Mouse (Mus musculus) T-helper 1 cell (primary cell): ENCODE results near the gene Foxn4.

Source experiments
- in situ Hi-C: fragments of 300-600 bp; cut with MboI, MseI; formaldehyde crosslinking; loops from one replicate; pipeline ENCODE4 v1.15.1; 2025; ENCODE audit warnings: high pct_unique_total_duplicates

Foxn4 gene

DNA sequence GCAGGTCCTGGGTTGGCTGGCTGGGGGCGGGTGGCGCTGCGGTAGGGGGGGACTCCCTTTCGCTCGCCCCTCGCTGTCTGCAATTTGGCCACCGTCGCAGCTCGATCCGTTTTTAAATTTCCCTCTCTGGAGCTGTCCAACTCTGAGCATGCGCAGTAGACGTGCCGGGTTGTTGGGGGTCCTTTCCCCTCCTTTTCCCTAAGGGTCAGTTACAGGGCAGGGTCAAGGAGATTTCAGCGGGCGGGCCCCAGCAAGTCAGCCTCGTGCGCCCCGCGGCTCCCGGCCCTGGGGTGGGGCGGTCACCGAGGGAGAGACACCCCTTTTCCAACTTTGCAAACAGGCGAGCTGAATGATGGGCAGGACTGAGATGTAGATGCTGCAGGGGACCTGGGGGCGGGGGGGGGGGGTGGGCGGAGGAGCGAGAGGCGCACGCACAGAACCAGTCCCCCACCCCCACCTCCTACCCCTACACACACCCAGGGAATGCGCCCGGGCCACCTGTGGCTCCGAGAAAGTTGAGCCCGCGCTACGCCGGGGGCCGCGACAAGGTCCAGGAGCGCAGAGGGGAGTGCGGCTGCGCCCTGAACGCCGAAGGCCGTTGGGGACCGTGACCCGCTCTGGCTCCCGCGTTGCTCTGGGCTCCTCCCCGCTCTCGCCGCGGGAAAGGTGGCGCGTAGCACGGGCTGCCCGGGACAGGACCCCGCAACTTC is at the start of gene Foxn4:
Gene Foxn4, minus strand, starts transcription at position 115 of the 710 bp plus-strand sequence.
- in situ Hi-C loops: no loop called here

DNA sequence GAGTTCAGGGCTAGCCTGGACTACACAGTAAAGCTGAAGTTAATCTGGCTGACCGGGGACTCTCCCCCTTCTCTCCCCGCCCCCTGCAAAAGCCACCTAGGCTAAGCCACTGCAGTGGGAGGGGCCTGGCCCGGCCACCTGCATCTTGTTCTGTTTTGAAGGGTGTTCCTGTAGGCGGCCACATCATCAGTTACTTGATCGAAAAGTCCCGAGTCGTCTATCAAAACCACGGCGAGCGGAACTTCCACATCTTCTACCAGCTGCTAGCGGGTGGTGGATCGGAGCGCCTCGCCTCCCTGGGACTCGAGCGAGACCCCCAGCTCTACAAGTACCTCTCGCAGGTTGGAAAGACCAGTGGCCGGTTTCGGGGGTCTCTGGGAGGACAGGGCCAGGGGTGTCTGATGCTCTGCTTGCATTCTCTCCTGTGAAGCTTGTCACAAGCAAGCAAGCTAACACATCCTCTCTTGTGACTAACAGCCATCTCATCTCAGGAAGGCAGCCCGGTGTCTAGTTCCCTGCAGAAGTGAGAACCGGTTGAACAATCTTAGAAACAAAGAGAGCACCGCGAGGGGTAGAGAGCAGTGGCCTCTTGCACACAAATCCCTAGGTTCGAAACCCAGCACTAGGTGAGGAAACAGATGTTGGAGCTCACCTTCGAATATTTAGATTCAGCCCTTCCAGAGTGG is 49.6 kb upstream of the Foxn4 start:
- in situ Hi-C loops: loop anchor here (5.0 kb wide), 1 partner anchor 59 kb away; the partner anchor contains the start of genes Kctd10 and Ube3b

DNA sequence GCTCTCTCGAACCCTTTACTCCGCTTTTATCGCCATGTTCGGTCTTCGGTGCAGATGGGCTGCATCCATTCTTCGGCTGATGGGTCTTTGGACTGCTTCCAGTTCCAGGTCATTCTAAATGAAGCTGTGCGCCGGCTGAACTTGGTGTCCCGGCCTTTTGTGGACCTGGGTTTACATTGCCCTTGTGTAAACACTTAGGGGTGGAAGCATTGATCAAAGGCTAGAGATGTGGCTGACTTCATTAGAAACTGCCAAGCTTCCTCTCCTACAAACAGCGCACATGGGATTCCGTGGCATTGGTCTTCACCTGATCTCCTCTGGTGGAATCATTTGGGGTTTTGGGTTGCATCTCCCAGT is 36.1 kb upstream of the Foxn4 start:
- in situ Hi-C loops: loop anchor here (5.0 kb wide), 1 partner anchor 62 kb away; no protein-coding TSS in a partner anchor

DNA sequence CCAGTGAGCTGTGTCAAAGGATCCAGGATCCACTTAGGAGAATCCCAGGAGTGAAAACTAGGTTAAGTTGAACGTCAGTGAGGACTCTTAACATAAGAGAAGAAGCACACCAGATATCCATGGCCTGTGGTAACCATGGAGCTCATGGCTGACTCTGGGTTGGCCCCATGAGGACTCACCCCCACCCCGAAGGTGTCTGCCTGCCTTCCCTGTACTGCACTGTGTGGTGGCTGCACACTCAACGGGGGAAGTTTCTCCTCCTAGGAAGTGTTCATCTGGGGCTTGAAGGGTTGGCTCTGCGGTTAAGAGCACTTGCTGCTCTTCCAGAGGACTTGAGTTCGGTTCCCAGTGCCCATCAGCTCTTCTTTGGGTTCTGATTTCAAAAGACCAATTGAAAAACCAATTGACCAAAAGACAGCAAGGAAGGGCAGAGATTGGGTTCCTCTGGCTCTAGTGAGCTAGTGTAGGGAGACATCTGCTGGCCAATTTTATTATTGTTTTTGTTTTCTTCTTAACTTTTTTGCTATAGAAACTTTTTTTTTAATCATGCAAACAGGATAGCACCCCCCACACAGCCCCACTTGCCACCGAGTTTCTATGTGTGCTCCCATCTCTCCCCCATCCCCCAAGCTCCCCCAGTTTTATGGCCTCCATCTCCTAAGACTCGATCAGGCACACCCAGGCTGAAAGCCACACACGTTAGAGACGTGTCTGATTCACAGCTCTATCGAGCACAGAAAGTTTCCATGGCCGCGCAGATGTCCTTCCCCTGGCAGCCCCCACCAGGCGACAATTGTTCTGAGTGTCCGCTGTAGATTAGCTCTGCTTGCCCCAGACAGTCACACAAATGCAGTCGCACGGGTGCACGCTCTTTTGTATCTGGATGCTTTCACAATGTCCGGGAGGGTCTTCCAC is 35.4 kb upstream of the Foxn4 start:
- in situ Hi-C loops: no loop called here

DNA sequence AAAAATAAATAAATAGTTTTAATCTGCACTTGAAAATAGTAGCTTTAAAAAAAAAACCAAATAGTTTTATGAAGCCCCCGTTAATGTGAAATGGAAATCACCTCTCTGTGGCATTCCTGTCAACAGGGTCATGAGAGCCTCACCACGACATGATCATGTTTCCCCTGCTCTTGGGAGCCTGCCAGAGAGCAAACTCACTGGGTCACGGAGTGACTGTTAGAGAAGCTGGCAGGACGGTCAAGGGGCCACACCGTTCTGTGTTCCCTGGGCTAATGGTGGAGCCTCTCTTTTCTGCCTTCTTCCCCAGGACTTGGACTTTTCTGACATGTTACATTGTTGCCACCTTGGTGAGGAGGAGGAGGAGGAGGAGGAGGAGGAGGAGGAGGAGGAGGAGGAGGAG is 32.9 kb upstream of the Foxn4 start:
- in situ Hi-C loops: no loop called here

DNA sequence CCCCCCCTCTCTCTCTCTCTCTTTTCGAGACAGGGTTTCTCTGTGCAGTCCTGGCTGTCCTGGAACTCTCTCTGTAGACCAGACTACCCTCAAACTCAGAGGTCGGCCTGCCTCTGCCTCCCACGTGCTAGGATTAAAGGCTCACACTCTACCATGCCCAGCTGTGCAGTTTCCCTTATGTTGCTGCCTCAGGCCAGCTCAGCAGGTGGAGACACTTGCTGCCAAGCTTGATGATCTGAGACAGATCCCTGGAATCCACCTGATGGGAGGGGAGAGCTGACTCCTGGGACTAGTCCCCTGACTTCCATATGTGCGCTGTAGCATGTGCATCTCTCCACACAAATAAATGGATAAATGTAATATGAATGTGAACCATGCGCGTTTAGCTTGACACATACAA is 29.6 kb upstream of the Foxn4 start:
- in situ Hi-C loops: no loop called here

DNA sequence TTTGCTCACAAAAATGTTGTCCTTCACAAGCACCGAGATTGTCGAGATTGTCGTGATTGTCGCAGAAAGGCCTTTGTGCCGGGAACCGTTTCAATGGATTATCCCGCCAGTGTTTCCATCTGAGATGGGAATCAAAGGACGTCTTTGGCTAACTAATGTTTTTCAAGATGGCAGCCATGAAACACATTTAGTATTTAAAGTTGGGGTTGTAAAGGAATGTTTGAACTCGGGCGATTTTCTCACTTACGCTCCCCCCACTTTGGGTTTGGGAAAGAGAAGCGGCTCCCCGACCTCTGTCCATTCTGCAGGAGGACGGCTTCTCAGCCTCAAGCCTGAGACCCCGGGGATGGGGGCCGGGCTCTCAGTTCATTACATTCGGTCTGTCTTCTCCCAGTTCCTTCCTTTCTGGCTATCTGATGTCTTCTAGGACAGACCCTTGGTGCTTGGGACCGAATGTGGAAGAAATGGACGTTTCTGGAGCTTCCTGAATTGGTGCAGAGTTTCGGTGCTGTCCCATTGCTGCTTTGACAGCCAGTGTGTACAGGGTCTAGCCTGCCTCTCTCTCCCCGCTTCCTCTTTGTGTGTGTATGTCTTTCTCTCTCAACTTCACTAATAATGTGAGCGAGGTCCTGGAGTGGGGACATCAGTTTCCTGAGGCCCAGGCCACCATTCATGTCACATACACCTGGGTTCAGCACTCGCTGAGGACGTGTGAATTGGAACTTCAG is 26.4 kb upstream of the Foxn4 start:
- in situ Hi-C loops: no loop called here

DNA sequence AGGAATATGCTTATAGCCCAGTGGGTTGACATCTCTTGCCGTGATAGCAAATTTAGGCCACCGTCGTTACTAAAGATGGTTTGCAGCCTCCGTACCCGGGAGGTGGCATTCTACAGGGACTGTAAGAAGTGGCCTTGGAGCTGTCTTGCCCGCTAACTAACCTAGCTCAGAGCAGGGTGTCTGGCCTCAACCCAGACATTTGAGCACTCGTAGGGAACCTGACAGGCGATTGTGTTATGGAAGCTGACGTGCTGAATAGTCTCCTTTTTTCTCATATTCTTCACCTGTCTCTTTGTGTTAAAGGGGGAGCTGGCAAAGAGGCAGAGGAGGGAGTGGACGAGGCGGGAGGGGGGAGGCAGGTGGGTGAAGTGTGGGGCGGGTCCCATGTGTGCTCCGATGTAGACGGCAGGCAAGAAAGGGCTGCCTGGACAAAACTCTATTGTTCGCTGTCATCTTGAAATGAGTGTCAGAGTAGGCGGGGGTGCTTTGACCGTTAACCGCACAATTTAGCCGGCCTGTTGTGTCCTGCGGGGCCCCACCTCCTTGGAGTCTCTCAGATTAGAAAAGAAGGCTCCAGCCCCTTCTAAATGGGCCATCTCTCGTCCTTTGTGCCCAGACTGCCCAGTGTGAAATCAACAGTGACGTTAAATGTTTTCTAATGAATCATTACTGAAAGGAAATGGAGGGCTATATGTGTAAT is 25.7 kb upstream of the Foxn4 start:
- in situ Hi-C loops: no loop called here

DNA sequence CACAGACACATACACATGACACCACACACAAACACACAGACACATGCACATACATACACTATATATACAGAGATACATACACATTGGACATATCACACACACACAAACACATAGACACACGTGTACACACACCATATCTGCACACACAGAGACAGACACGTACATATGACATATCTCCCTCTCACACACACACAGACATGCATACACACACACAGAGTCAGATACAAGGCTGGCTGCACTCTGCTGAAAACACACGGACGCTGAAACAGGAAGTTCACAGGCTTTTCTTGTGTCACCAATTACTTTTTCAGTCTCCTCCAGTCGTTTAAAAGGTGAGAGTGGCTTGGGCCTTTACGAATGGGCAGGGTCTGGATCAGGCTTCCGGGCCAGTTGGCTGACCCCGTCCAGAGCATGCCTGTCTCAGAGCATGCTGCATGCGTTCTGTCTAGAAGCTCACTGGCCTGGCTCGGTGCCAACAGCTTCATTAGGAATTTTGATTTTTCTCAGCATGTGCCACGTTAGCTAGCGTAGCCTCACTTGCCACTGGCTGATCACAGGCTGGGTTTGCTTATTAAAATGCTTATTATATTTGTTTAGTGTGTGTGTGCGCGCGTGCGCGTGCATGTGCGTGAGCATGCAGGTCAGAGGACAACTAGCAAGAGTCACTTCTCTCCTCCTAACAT is 24.7 kb upstream of the Foxn4 start:
- in situ Hi-C loops: no loop called here

DNA sequence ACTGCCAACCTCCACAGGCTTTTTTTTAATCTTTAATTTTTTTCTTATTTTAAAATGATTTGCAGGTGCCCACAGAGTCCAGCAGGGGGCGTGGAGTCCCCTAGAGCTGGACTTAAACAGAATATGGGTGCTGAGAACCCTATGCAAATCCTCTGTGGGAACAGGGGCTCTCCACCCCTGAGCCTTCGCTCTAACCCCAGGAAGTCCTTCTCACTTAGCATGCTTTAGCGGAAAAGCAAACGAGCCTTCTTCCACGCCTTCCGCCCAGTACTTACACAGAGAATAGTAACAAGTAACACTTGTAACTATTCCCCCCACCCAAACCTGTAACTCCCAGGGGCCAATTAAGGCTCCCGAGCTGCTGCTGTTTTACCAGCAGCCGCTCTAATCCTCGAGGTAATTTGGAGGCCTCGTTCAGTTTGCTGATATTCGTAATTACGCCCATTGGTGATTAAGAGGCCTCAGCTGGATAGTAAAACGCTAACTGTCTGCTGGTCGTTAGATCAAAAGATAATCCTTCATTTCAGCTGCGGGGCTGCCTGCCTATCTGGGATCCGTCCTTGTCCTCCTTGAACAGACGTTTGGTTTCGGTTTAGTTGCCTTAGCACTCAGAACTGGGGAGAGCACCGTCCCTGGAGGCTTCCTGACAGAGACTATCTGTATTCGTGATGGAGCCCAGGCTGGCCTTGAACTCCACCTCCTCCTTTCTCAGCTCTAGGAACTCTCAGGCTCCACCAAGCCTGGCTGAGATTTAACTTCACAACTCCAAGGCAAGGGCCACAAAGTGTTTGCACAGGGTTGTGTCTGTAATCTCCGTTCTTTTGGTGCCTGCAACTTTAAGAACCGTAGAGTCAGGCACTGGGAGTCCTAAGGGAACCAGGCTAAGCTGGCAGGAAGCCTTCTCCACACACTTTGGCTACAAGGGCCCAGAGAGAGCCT is 23.4 kb upstream of the Foxn4 start:
- in situ Hi-C loops: no loop called here

DNA sequence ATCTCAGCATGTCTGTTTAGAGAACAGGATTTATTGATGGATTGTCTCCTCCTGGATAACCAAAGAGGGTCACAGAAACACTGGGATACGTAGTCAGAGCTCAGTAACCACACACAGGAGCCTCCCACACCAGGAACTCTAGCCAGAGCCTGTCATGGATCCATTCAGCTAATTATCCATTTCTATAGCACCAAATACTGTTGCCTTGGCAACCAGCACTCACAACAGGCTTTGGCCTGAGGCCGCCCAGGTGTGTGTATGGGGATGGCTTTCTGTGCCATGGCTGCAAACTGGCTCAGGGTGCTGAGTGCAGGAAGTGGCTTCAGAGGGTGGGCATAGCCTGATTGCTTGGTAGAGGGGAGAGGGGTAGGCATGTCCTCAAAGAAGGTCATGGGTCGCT is 16.4 kb upstream of the Foxn4 start:
- in situ Hi-C loops: no loop called here

DNA sequence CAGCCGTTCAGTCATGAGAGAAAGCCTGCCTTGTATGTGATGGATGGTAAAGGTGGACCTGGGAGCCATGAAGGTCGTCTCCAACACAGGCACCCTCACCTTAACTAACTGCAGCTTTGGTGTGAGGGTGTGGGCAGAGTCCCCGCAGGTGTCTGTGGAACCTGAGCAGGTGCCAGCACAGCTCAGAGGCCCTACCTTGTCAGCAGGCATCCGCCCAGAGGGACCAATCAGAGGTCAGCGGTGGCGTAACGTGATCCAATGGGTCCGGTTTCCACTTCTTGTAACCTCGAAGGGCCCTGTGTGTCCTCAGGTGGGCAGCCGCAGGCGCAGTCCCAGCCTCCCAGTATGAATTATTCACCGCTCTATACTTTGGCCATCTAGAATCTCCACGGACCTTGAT is 15.3 kb upstream of the Foxn4 start, which contains the start of gene Myo1h:
Gene Myo1h, plus strand, starts transcription at position 293 of the 400 bp plus-strand sequence.
- in situ Hi-C loops: no loop called here

DNA sequence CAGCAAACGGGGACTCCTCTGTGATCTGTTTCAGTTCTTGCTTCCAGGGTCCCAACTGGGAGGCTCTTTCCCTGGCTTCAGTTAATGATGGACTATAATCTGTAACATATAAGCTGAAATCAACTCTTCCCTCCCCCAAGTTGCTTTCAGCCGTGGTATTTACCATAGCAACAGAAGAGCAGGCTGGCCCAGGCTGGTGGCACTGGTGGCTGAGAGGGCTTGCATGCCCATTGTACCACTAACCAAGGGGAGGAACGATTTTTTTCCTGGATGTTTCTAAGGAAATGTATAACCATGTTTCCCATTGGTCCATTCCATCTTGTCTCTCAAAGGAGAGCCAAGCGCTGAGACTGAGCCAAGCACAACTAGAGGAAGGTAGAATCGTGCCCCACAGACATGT is 14.8 kb upstream of the Foxn4 start:
- in situ Hi-C loops: no loop called here

DNA sequence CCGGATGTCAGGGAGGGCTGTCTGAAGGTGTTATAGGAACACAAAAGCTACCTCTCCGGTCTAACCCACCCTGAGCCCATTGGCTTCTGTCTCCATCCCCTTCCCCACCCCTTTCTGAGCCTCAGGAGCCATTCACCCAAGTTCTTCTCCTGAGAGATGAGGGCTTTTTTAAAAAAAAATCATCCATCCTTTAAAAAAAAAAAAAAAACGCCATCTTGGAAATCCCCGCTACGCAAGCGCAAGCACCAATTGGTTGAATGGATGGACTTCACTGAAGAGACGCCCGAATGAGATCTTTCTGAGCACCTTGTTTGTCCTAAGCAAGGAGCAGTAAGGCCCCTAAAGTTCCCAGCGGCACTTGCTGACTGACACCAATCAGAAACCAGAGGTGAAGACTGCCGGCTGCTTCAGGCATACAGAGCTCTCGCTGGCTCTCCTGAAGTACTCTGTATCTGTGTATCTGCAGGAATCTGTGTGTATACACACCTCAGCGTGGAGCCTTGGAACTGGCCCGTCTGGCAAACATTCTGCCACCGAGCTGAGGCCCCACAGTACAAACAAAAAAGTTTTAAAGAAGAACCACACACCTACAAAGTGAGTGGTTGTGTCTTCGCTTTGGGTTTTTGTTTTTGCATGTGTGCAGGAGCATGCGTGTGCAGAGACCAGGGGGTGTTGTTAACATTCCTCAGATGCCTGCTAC is 13.4 kb upstream of the Foxn4 start:
- in situ Hi-C loops: no loop called here

DNA sequence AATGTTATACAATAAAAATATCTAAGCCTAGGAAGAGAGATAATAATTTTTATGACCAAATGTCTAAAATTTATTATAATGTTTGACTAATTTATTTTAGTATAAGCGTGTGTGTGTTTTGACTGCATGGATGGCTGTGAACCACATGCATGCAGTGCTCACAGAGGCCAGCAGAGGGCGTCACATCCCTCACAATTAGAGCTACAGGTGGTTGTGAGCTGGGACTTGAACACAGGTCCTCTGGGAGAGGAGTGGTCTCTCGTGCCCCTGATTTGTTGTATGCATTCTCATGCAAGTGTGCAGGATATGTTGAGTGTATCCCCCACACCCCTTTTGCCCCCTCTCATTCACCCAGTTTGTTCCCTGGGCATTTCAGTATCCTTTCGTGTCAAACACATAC is 12.5 kb upstream of the Foxn4 start:
- in situ Hi-C loops: no loop called here

DNA sequence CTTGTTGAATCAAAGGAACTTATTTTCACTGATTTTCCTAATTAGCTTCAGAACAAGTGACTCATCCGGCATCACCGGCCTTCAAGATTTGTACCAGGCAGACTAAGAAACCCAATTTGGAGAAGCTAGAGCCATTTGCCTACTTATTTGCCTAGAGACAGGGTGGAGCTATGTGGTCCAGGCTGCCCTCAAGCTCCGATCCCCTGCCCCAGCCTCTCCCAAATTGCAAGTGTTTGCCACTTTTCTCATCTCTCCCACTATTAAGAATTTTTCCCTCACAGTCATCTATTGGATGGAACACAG is 11.7 kb upstream of the Foxn4 start:
- in situ Hi-C loops: no loop called here

DNA sequence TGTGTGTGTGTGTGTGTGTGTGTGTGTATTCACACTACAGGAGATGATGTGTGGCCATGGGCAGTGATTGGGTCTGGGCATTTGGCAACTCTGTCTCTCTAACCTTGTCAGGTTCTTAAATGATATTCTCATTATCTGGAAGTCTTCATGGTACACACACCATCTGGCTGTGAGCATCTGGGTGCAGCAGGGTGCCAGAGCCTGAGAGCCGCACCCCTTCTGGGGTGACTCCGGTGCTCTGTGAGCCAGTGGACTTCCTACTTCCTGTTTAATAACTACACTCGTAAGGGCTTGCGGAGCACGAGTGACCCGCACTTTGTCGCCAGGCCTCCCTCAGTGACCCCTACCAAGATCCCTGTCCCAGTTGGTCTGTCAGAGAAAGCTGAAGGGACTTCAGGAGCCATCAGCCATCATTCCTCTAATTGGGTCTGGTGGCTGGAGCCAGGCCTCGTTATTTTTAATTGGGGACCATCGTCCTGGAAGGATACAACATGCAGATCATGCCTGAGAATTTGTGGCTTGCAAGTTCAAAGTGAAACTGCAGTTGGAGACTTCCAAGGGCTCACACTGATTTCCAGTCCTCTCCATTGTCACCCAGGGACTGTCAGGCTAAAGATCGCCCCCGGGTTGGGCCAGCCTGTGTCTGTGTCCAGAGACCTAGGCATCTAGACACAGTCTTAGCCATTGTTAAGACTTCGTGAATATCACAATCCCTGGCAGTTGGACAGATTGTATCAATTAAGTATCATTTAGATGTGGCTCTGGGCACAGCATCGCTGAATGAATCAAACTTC is 11.2 kb upstream of the Foxn4 start:
- in situ Hi-C loops: loop anchor here (5.0 kb wide), 1 partner anchor 82 kb away; no protein-coding TSS in a partner anchor

DNA sequence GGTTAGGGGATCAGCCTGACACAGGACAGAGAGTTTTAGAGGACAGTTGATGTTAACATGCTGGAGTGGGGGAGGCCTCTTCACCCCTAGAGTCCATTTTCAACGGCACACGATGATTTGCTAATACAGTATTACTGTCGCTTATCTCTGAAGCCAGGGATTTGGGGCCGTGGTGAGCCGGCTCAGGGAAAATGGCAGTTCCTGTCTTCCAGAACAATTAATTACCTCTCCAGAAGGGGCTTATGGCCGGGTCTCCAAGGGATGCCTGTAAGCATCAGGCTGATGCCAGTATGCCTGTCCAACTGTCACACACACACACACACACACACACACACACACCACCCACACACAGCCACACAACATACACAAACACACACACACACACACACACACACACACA is 8.7 kb upstream of the Foxn4 start:
- in situ Hi-C loops: loop anchor here (5.0 kb wide), 1 partner anchor 80 kb away; no protein-coding TSS in a partner anchor
